Mouse (Mus musculus) frontal cortex, postnatal 14 days (tissue): ENCODE results near the gene Ms4a4b.
"Not testable (repeated sequence)": the region's sequence is repeated elsewhere in the genome, so short reads cannot be mapped to it uniquely, and the experiment has no call there.

Experiments used
- DNase-seq, 2 experiments: peaks; one replicate each; pipeline ENCODE4 v3.0.0; 2022; ENCODE audit warnings: low spot score in 2 of 2

The Ms4a4b gene

GRCm38 (mm10) chr19:11443338-11443737 is at the start of gene Ms4a4b:
Ms4a4b (plus strand) TSS chr19:11443553.
- DNase-seq = no peak

- DNase-seq = no peak
Measured at GRCm38 (mm10) chr19:11395769-11396168, 47.6 kb upstream of the Ms4a4b start.

GRCm38 (mm10) chr19:11404527-11404926 is 38.8 kb upstream of the Ms4a4b start, which contains the start of gene Ms4a4c:
Ms4a4c (plus strand) TSS chr19:11404770.
- no peak for DNase-seq

- DNase-seq = no peak
Measured at GRCm38 (mm10) chr19:11407428-11407827, 35.9 kb upstream of the Ms4a4b start.

- DNase-seq = no peak
Measured at GRCm38 (mm10) chr19:11408591-11408990, 34.8 kb upstream of the Ms4a4b start.

- DNase-seq = no peak
Measured at GRCm38 (mm10) chr19:11411640-11412039, 31.7 kb upstream of the Ms4a4b start.

GRCm38 (mm10) chr19:11414084-11414483 is 29.3 kb upstream of the Ms4a4b start:
- DNase-seq = no peak

- no peak for DNase-seq
Measured at GRCm38 (mm10) chr19:11415581-11415980, 27.8 kb upstream of the Ms4a4b start.

- DNase-seq = not testable (repeated sequence)
Measured at GRCm38 (mm10) chr19:11418865-11419264, 24.5 kb upstream of the Ms4a4b start.

GRCm38 (mm10) chr19:11431209-11431608 is 12.1 kb upstream of the Ms4a4b start:
- DNase-seq = not testable (repeated sequence)

GRCm38 (mm10) chr19:11435058-11435834 is 8.1 kb upstream of the Ms4a4b start:
- no peak for DNase-seq

- DNase-seq = no peak
Measured at GRCm38 (mm10) chr19:11443964-11444363, 611 bp downstream of the Ms4a4b start.

GRCm38 (mm10) chr19:11447238-11447637 is 3.9 kb downstream of the Ms4a4b start:
- no peak for DNase-seq

GRCm38 (mm10) chr19:11459041-11459440 is 15.7 kb downstream of the Ms4a4b start:
- DNase-seq = not testable (repeated sequence)

GRCm38 (mm10) chr19:11464795-11465194 is 21.4 kb downstream of the Ms4a4b start:
- DNase-seq = not testable (repeated sequence)

GRCm38 (mm10) chr19:11466471-11466870 is 23.1 kb downstream of the Ms4a4b start:
- DNase-seq = no peak

- not testable (repeated sequence) for DNase-seq
Measured at GRCm38 (mm10) chr19:11468361-11468760, 25.0 kb downstream of the Ms4a4b start.

GRCm38 (mm10) chr19:11469215-11469614 is 25.9 kb downstream of the Ms4a4b start, which contains the start of gene Ms4a6c:
Ms4a6c (plus strand) TSS chr19:11469366.
- not testable (repeated sequence) for DNase-seq

GRCm38 (mm10) chr19:11479714-11480113 is 36.4 kb downstream of the Ms4a4b start:
- no peak for DNase-seq

- no peak for DNase-seq
Measured at GRCm38 (mm10) chr19:11482684-11483083, 39.3 kb downstream of the Ms4a4b start.

- DNase-seq = no peak
Measured at GRCm38 (mm10) chr19:11483941-11484340, 40.6 kb downstream of the Ms4a4b start.

- no peak for DNase-seq
Measured at GRCm38 (mm10) chr19:11484388-11484787, 41.0 kb downstream of the Ms4a4b start.

GRCm38 (mm10) chr19:11485266-11485665 is 41.9 kb downstream of the Ms4a4b start:
- DNase-seq = no peak
